Mouse (Mus musculus) cerebellum, postnatal 36 days (tissue): Measurements from ENCODE around the gene Hdac4.

Source experiments
- DNase-seq, 2 experiments: peaks; one replicate each; pipeline ENCODE4 v3.0.0; 2021 to 2022; ENCODE audit warnings: mixed read lengths in 2 of 2

Gene Hdac4

GRCm38 (mm10) chr1:92178021-92178895 is 17.2 kb downstream of the Hdac4 start:
- no peak for DNase-seq

- DNase-seq, result no peak
Measured at GRCm38 (mm10) chr1:92177599-92177998, 17.9 kb downstream of the Hdac4 start.

GRCm38 (mm10) chr1:92177196-92177595 is 18.3 kb downstream of the Hdac4 start:
- no peak for DNase-seq

- DNase-seq, result no peak
Measured at GRCm38 (mm10) chr1:92175266-92175665, 20.2 kb downstream of the Hdac4 start.

- no peak for DNase-seq
Measured at GRCm38 (mm10) chr1:92174898-92175255, 20.6 kb downstream of the Hdac4 start.

- DNase-seq, result no peak
Measured at GRCm38 (mm10) chr1:92174251-92174897, 21.1 kb downstream of the Hdac4 start.

- DNase-seq, result peak; percentile 66 to 70
Measured at GRCm38 (mm10) chr1:92170616-92171235, 24.8 kb downstream of the Hdac4 start.

GRCm38 (mm10) chr1:92169776-92170055 is 25.8 kb downstream of the Hdac4 start:
- no peak for DNase-seq

- DNase-seq, result no peak
Measured at GRCm38 (mm10) chr1:92168900-92169775, 26.4 kb downstream of the Hdac4 start.

- no peak for DNase-seq
Measured at GRCm38 (mm10) chr1:92163932-92164331, 31.6 kb downstream of the Hdac4 start.

- DNase-seq, result no peak
Measured at GRCm38 (mm10) chr1:92159804-92160203, 35.7 kb downstream of the Hdac4 start.

- DNase-seq, result no peak
Measured at GRCm38 (mm10) chr1:92150201-92150600, 45.3 kb downstream of the Hdac4 start.

GRCm38 (mm10) chr1:92148527-92148926 is 47.0 kb downstream of the Hdac4 start:
- no peak for DNase-seq

GRCm38 (mm10) chr1:92144868-92145534 is 50.5 kb downstream of the Hdac4 start:
- DNase-seq, result no peak

- DNase-seq, result peak in 1 of 2 experiments; percentile 28
Measured at GRCm38 (mm10) chr1:92143331-92143895, 52.1 kb downstream of the Hdac4 start.

GRCm38 (mm10) chr1:92142793-92143192 is 52.7 kb downstream of the Hdac4 start:
- no peak for DNase-seq

GRCm38 (mm10) chr1:92139001-92139400 is 56.5 kb downstream of the Hdac4 start:
- DNase-seq, result no peak

GRCm38 (mm10) chr1:92137136-92137848 is 58.2 kb downstream of the Hdac4 start:
- peak; percentile 64 to 69 for DNase-seq

GRCm38 (mm10) chr1:92136362-92136761 is 59.1 kb downstream of the Hdac4 start:
- DNase-seq, result no peak

- DNase-seq, result no peak
Measured at GRCm38 (mm10) chr1:92132181-92132580, 63.3 kb downstream of the Hdac4 start.

GRCm38 (mm10) chr1:92130470-92131100 is 64.9 kb downstream of the Hdac4 start:
- DNase-seq, result no peak
